Mouse (Mus musculus): ENCODE data around the gene Ldhd.

Ldhd gene

GRCm38 (mm10) chr8:111627923-111628322 lies 2.3 kb downstream of the Ldhd start:
- ATAC-seq (ENCODE audit: low TSS enrichment): no peak

GRCm38 (mm10) chr8:111626933-111627332 lies 3.2 kb downstream of the Ldhd start:
- no peak for ATAC-seq (ENCODE audit: low TSS enrichment)

GRCm38 (mm10) chr8:111626528-111626820 lies 3.7 kb downstream of the Ldhd start:
- peak; percentile 63 for ATAC-seq (ENCODE audit: low TSS enrichment)

- ATAC-seq (ENCODE audit: low TSS enrichment): peak; percentile 11; the same call in 1 of the 2 replicates
Observed at GRCm38 (mm10) chr8:111625694-111626527, 4.3 kb downstream of the Ldhd start.

GRCm38 (mm10) chr8:111624853-111625221 lies 5.3 kb downstream of the Ldhd start:
- ATAC-seq (ENCODE audit: low TSS enrichment): peak; percentile 22

GRCm38 (mm10) chr8:111624081-111624852 lies 5.9 kb downstream of the Ldhd start:
- peak; percentile 15; the same call in 1 of the 2 replicates for ATAC-seq (ENCODE audit: low TSS enrichment)

GRCm38 (mm10) chr8:111622553-111622952 lies 7.6 kb downstream of the Ldhd start:
- no peak for ATAC-seq (ENCODE audit: low TSS enrichment)

- ATAC-seq (ENCODE audit: low TSS enrichment): no peak
Observed at GRCm38 (mm10) chr8:111622104-111622503, 8.1 kb downstream of the Ldhd start.

- no peak for ATAC-seq (ENCODE audit: low TSS enrichment)
Observed at GRCm38 (mm10) chr8:111619936-111620335, 10.2 kb downstream of the Ldhd start.

- ATAC-seq (ENCODE audit: low TSS enrichment): no peak
Observed at GRCm38 (mm10) chr8:111618273-111618672, 11.9 kb downstream of the Ldhd start.

GRCm38 (mm10) chr8:111617812-111618211 lies 12.4 kb downstream of the Ldhd start:
- no peak for ATAC-seq (ENCODE audit: low TSS enrichment)

GRCm38 (mm10) chr8:111614786-111615701 lies 15.1 kb downstream of the Ldhd start:
- no peak for ATAC-seq (ENCODE audit: low TSS enrichment)

GRCm38 (mm10) chr8:111613181-111613580 lies 17.0 kb downstream of the Ldhd start:
- no peak for ATAC-seq (ENCODE audit: low TSS enrichment)

GRCm38 (mm10) chr8:111607414-111607813 lies 22.8 kb downstream of the Ldhd start:
- ATAC-seq (ENCODE audit: low TSS enrichment): no peak

- no peak for ATAC-seq (ENCODE audit: low TSS enrichment)
Observed at GRCm38 (mm10) chr8:111606961-111607360, 23.2 kb downstream of the Ldhd start.

- ATAC-seq (ENCODE audit: low TSS enrichment): no peak
Observed at GRCm38 (mm10) chr8:111604986-111605385, 25.2 kb downstream of the Ldhd start.

- peak; percentile 56; the same call in 1 of the 2 replicates for ATAC-seq (ENCODE audit: low TSS enrichment)
Observed at GRCm38 (mm10) chr8:111602050-111602449, 28.1 kb downstream of the Ldhd start.

- ATAC-seq (ENCODE audit: low TSS enrichment): no peak
Observed at GRCm38 (mm10) chr8:111599707-111600444, 30.3 kb downstream of the Ldhd start.

GRCm38 (mm10) chr8:111597310-111597709 lies 32.9 kb downstream of the Ldhd start:
- ATAC-seq (ENCODE audit: low TSS enrichment): no peak

GRCm38 (mm10) chr8:111596485-111596821 lies 33.7 kb downstream of the Ldhd start:
- ATAC-seq (ENCODE audit: low TSS enrichment): no peak

GRCm38 (mm10) chr8:111595712-111596484 lies 34.3 kb downstream of the Ldhd start:
- no peak; the same call in 1 of the 2 replicates for ATAC-seq (ENCODE audit: low TSS enrichment)
